Mouse (Mus musculus): Measurements from ENCODE around the gene Tpm3. TPM values are rescaled to one million over a fixed set of nuclear protein-coding genes. Genes with fewer than 3 reads are reported as not detected.
"Not testable (repeated sequence)": the region's sequence is repeated elsewhere in the genome, so short reads cannot be mapped to it uniquely, and the experiment has no call there.

Gene Tpm3
- polyA plus RNA-seq, 1 experiment from 2014 or later = 533 TPM

DNA sequence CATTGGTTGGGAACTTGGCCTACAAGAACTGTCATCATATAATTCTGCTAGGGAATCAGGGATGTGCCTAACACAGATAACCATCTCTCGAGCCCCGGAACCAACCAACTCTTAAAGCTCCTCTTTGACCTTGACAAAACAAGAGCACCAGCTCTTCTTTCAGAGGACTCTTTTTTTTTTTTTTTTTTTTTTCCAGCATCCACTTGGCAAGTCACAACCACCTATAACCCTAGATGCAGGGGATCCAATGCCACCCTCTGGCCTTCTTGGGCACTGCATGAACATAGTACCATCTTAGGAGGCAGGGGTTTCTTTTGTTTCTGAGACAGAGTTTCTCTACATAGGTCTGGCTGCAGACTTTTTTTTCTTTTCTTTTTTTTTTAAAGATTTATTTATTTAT, 41.9 kb downstream of the Tpm3 start:
- no peak for ATAC-seq (ENCODE audit: insufficient number of reproducible peaks, insufficient read depth, low FRiP score, low read depth)
- no peaks in the 10 kb centered on the region for H3K27me3 ChIP-seq (ENCODE audit: control insufficient read depth, insufficient read depth, low read length)
- H3K36me3 ChIP-seq (ENCODE audit: control insufficient read depth, insufficient read depth, low read length) = no peaks in the 10 kb centered on the region
- no peak overlapping the region for H3K4me3 ChIP-seq (ENCODE audit: low read depth, low read length)
- no peak overlapping the region for H3K9ac ChIP-seq (replicated peaks; ENCODE audit: low read depth, low read length)
- no peak overlapping the region for H3K27ac ChIP-seq (ENCODE audit: low read length)
- 90% methylated on average over 2 of the region's 2 CpGs for WGBS
- no peaks in the 10 kb centered on the region for H3K9me3 ChIP-seq (ENCODE audit: control insufficient read depth, low read depth, low read length)
- no peaks in the 10 kb centered on the region for H3K4me1 ChIP-seq (ENCODE audit: control insufficient read depth, insufficient read depth, low read length)
- H3K4me2 ChIP-seq (replicated peaks; ENCODE audit: low read depth, low read length) = no peak overlapping the region

DNA sequence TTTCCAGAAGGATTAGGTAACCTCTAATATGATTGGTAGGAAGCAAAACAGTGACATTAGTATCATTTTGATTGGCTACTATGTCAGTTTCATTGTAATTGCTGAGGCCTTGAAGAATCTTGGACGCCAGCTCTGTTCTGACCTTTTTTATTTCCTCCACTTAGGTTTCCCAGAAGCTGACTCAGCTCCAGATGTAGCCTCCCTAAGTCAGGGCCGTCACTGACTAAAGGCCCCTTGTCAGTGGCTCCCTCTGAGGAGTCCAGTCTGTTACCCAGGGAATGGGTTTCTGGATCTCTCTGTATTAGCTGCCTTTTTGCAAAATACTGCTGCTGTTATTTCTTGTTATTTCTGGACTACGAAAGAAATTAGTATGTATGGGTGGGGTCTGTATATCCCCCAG, 43.1 kb downstream of the Tpm3 start:
- 0 out of 2 replicates have a peak, but pooled peaks have one; percentile 37 for ATAC-seq (ENCODE audit: insufficient number of reproducible peaks, insufficient read depth, low FRiP score, low read depth)
- no peak overlapping the region for H3K9ac ChIP-seq (replicated peaks; ENCODE audit: low read depth, low read length)
- H3K27me3 ChIP-seq (ENCODE audit: control insufficient read depth, insufficient read depth, low read length) = no peaks in the 10 kb centered on the region
- no peaks in the 10 kb centered on the region for H3K4me1 ChIP-seq (ENCODE audit: control insufficient read depth, insufficient read depth, low read length)
- H3K9me3 ChIP-seq (ENCODE audit: control insufficient read depth, low read depth, low read length) = no peaks in the 10 kb centered on the region
- no peaks in the 10 kb centered on the region for H3K36me3 ChIP-seq (ENCODE audit: control insufficient read depth, insufficient read depth, low read length)
- no peak overlapping the region for H3K27ac ChIP-seq (ENCODE audit: low read length)
- no peak overlapping the region for H3K4me3 ChIP-seq (ENCODE audit: low read depth, low read length)
- WGBS = 65% methylated on average over 3 of the region's 3 CpGs
- H3K4me2 ChIP-seq (replicated peaks; ENCODE audit: low read depth, low read length) = no peak overlapping the region

DNA sequence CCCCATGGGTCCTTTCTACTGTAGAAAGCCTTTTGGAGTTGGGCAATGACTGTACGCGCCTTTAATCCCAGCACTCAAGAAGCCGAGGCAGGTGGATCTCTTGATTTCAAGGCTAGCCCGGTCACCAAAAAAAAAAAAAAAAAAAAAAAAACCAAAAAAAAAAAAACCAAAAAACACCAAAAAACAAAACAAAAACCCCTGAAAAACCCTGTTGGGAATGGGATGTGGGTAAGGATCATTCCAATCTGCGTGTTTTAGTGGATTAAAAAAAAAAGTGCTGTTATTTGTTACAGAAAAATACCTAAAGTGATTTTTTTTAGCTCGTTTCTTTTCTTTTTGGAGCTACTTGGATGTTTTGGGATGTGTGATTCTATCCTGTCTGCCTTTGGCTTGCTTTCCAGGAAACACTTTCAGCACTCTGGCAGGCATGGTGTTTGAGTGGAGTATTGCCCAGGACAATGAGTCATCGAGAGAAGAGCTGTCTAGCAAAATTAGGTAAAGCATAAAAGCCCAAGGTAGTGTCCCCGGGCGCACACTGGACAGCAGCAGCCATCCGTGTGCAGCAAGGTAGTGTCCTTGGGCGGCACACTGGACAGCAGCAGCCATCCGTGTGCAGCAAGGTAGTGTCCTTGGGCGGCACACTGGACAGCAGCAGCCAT, 45.8 kb downstream of the Tpm3 start:
- Histone ChIP-seq H3K9me3 (ENCODE audit: control insufficient read depth, low read depth, low read length) (no peaks in the 10 kb centered on the region), H3K36me3 (ENCODE audit: control insufficient read depth, insufficient read depth, low read length) (no peaks in the 10 kb centered on the region), H3K4me1 (ENCODE audit: control insufficient read depth, insufficient read depth, low read length) (no peaks in the 10 kb centered on the region), H3K27me3 (ENCODE audit: control insufficient read depth, insufficient read depth, low read length) (no peaks in the 10 kb centered on the region), H3K27ac (ENCODE audit: low read length) (no peak overlapping the region), H3K4me3 (ENCODE audit: low read depth, low read length) (no peak overlapping the region), H3K4me2 (replicated peaks; ENCODE audit: low read depth, low read length) (no peak overlapping the region), H3K9ac (replicated peaks; ENCODE audit: low read depth, low read length) (no peak overlapping the region)
- no peak for ATAC-seq (ENCODE audit: insufficient number of reproducible peaks, insufficient read depth, low FRiP score, low read depth)
- WGBS = 91% methylated on average over 13 of the region's 13 CpGs

DNA sequence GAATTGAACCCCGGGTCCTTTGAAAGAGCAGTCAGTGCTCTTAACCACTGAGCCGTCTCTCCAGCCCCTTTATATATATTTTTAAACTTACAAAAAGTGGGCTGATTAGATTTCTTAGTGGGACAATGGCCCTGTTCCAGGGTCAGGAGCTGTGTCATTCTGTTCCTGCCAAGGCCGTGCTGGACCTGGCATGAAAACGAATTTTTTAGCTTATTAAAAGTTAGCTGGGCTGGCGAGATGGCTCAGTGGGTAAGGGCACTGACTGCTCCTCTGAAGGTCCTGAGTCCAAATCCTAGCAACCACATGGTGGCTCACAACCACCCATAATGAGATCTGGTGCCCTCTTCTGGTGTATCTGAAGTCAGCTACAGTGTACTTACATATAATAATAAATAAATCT, 49.6 kb downstream of the Tpm3 start:
- H3K9me3 ChIP-seq (ENCODE audit: control insufficient read depth, low read depth, low read length); H3K4me3 ChIP-seq (ENCODE audit: low read depth, low read length); ATAC-seq (ENCODE audit: insufficient number of reproducible peaks, insufficient read depth, low FRiP score, low read depth); H3K9ac ChIP-seq (replicated peaks; ENCODE audit: low read depth, low read length); H3K4me2 ChIP-seq (replicated peaks; ENCODE audit: low read depth, low read length); H3K4me1 ChIP-seq (ENCODE audit: control insufficient read depth, insufficient read depth, low read length); H3K36me3 ChIP-seq (ENCODE audit: control insufficient read depth, insufficient read depth, low read length); H3K27me3 ChIP-seq (ENCODE audit: control insufficient read depth, insufficient read depth, low read length); H3K27ac ChIP-seq (ENCODE audit: low read length): not testable (repeated sequence)
- WGBS = 73% methylated on average over 5 of the region's 5 CpGs

DNA sequence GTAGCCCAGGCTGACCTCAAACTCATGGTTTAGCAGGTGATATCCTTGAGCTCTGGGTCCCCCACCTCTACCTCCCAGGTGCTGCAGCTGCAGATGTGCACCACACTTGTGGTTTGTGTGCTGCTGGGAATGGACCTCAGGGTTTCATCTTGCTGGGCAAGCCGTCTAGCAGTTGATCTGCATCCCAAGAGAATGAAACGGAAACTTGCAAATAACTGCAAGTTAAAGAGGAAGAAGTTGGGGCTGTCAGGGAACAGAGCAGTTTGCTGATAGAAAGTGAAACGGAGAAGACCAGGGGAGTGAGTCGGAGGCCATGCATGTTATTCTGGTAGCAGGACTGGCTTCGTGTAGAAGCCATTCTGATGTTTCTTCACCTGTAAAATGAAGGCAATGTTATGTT, 53.3 kb downstream of the Tpm3 start:
- H3K36me3 ChIP-seq (ENCODE audit: control insufficient read depth, insufficient read depth, low read length) = no peaks in the 10 kb centered on the region
- no peak overlapping the region for H3K9ac ChIP-seq (replicated peaks; ENCODE audit: low read depth, low read length)
- WGBS = 84% methylated on average over 5 of the region's 5 CpGs
- H3K4me3 ChIP-seq (ENCODE audit: low read depth, low read length) = no peak overlapping the region
- no peaks in the 10 kb centered on the region for H3K9me3 ChIP-seq (ENCODE audit: control insufficient read depth, low read depth, low read length)
- no peak overlapping the region for H3K27ac ChIP-seq (ENCODE audit: low read length)
- no peak for ATAC-seq (ENCODE audit: insufficient number of reproducible peaks, insufficient read depth, low FRiP score, low read depth)
- H3K4me1 ChIP-seq (ENCODE audit: control insufficient read depth, insufficient read depth, low read length) = no peaks in the 10 kb centered on the region
- H3K4me2 ChIP-seq (replicated peaks; ENCODE audit: low read depth, low read length) = no peak overlapping the region
- no peaks in the 10 kb centered on the region for H3K27me3 ChIP-seq (ENCODE audit: control insufficient read depth, insufficient read depth, low read length)

DNA sequence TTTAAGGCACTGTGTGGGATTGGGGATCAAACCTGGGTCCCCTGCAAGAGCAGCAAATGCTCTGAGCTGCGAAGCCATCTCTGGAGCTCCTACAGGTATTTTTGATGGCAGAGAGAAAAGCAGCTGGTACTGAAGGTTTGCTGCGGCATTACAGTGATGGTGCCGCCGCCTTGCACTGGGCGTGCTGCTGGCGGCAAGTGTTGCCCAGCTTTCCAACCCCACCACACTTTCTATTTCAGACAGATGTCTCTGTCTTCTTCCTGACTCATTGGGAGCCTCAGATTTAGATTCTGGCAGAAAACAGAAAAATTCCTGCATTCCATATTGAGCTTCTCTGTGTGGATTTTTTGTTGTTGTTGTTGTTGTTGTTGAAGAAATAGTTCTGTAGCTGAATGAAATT, 55.4 kb downstream of the Tpm3 start:
- no peaks in the 10 kb centered on the region for H3K27me3 ChIP-seq (ENCODE audit: control insufficient read depth, insufficient read depth, low read length)
- H3K9me3 ChIP-seq (ENCODE audit: control insufficient read depth, low read depth, low read length) = no peaks in the 10 kb centered on the region
- no peaks in the 10 kb centered on the region for H3K4me1 ChIP-seq (ENCODE audit: control insufficient read depth, insufficient read depth, low read length)
- no peak for ATAC-seq (ENCODE audit: insufficient number of reproducible peaks, insufficient read depth, low FRiP score, low read depth)
- H3K4me3 ChIP-seq (ENCODE audit: low read depth, low read length) = no peak overlapping the region
- no peak overlapping the region for H3K27ac ChIP-seq (ENCODE audit: low read length)
- no peak overlapping the region for H3K9ac ChIP-seq (replicated peaks; ENCODE audit: low read depth, low read length)
- H3K36me3 ChIP-seq (ENCODE audit: control insufficient read depth, insufficient read depth, low read length) = no peaks in the 10 kb centered on the region
- 91% methylated on average over 6 of the region's 6 CpGs for WGBS
- H3K4me2 ChIP-seq (replicated peaks; ENCODE audit: low read depth, low read length) = no peak overlapping the region

DNA sequence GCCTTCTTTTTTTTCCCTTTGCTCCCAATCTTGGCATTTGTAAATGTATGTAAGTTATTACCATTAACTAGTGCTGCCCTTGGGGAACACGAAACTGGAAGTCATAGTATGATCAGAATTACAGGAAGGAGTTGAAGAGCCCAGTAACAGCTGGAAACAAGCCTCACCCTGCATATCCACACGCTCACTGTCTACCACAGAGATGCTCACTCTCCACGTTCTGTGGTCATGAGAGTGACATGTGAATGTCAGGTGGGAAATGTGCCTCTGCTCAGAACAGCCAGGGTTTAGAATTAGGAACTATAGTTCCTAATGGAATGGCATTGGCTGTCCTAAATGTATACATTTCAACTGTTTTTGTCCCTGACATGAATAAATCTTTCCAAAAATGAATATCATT, 60.3 kb downstream of the Tpm3 start:
- no peak for ATAC-seq (ENCODE audit: insufficient number of reproducible peaks, insufficient read depth, low FRiP score, low read depth)
- H3K27me3 ChIP-seq (ENCODE audit: control insufficient read depth, insufficient read depth, low read length) = no peaks in the 10 kb centered on the region
- H3K9ac ChIP-seq (replicated peaks; ENCODE audit: low read depth, low read length) = no peak overlapping the region
- H3K4me1 ChIP-seq (ENCODE audit: control insufficient read depth, insufficient read depth, low read length) = no peaks in the 10 kb centered on the region
- 83% methylated on average over 3 of the region's 3 CpGs for WGBS
- no peak overlapping the region for H3K4me2 ChIP-seq (replicated peaks; ENCODE audit: low read depth, low read length)
- H3K36me3 ChIP-seq (ENCODE audit: control insufficient read depth, insufficient read depth, low read length) = no peaks in the 10 kb centered on the region
- H3K4me3 ChIP-seq (ENCODE audit: low read depth, low read length) = no peak overlapping the region
- H3K9me3 ChIP-seq (ENCODE audit: control insufficient read depth, low read depth, low read length) = no peaks in the 10 kb centered on the region
- H3K27ac ChIP-seq (ENCODE audit: low read length) = no peak overlapping the region

DNA sequence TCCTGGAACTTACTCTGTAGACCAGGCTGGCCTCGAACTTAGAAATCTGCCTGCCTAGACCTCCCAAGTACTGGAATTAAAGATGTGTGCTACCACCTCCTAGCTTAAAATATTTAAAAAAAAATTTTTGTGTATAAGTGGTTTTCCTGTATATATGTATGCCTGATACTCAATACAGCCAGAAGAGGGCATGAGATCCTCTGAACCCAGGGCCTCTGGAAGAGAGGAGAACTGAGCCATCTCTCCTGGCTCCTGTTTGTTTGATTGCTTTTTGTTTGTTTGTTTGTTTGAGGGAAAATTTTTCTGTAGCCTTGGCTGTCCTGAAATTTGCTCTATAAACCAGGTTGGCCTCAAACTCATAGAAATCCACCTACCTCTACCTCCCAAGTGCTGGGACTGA, 60.9 kb downstream of the Tpm3 start:
- H3K4me2 ChIP-seq (replicated peaks; ENCODE audit: low read depth, low read length) = no peak overlapping the region
- H3K9me3 ChIP-seq (ENCODE audit: control insufficient read depth, low read depth, low read length) = no peaks in the 10 kb centered on the region
- ATAC-seq (ENCODE audit: insufficient number of reproducible peaks, insufficient read depth, low FRiP score, low read depth) = no peak
- H3K9ac ChIP-seq (replicated peaks; ENCODE audit: low read depth, low read length) = no peak overlapping the region
- WGBS = 89% methylated on average over 1 of the region's 1 CpGs
- no peaks in the 10 kb centered on the region for H3K36me3 ChIP-seq (ENCODE audit: control insufficient read depth, insufficient read depth, low read length)
- H3K27ac ChIP-seq (ENCODE audit: low read length) = no peak overlapping the region
- no peaks in the 10 kb centered on the region for H3K4me1 ChIP-seq (ENCODE audit: control insufficient read depth, insufficient read depth, low read length)
- H3K4me3 ChIP-seq (ENCODE audit: low read depth, low read length) = no peak overlapping the region
- no peaks in the 10 kb centered on the region for H3K27me3 ChIP-seq (ENCODE audit: control insufficient read depth, insufficient read depth, low read length)

DNA sequence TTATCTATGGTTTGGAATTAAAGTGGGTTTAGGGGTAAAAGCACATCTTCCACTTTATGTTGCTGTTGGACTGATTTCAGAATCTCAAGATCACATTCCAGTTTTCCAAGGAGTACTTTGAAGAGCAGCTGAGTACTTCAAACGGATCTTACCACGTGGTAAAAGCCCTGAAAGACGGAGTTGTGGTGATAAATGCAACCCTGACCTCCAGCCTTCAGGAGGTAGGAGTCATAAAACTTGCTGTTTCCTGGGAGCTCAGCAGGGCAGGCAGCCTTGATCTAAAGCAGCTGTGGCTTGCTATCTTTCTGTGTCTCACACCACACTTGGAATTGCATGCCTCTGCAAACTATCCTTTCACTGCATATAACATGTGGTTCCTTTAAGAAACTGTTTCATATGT, 62.0 kb downstream of the Tpm3 start:
- H3K4me1 ChIP-seq (ENCODE audit: control insufficient read depth, insufficient read depth, low read length) = no peaks in the 10 kb centered on the region
- no peak; the same call in 1 of the 2 replicates for ATAC-seq (ENCODE audit: insufficient number of reproducible peaks, insufficient read depth, low FRiP score, low read depth)
- H3K36me3 ChIP-seq (ENCODE audit: control insufficient read depth, insufficient read depth, low read length) = no peaks in the 10 kb centered on the region
- 23% methylated on average over 3 of the region's 3 CpGs for WGBS
- H3K9me3 ChIP-seq (ENCODE audit: control insufficient read depth, low read depth, low read length) = no peaks in the 10 kb centered on the region
- H3K27ac ChIP-seq (ENCODE audit: low read length) = no peak overlapping the region
- no peak overlapping the region for H3K9ac ChIP-seq (replicated peaks; ENCODE audit: low read depth, low read length)
- H3K4me2 ChIP-seq (replicated peaks; ENCODE audit: low read depth, low read length) = no peak overlapping the region
- H3K27me3 ChIP-seq (ENCODE audit: control insufficient read depth, insufficient read depth, low read length) = no peaks in the 10 kb centered on the region
- H3K4me3 ChIP-seq (ENCODE audit: low read depth, low read length) = no peak overlapping the region
